Mouse (Mus musculus) c-Kit-positive CD71-negative TER-119-negative erythroid progenitor cells, embryonic 14.5 days (primary cell): ENCODE measurements around the gene Ncan.
A peak's percentile ranks its signal among the peaks of the same experiment; 100 is the strongest.
"Not testable (repeated sequence)": the region's sequence is repeated elsewhere in the genome, so short reads cannot be mapped to it uniquely, and the experiment has no call there.

Source experiments
- DNase-seq: peaks from one replicate; pipeline ENCODE4 v3.0.0-alpha.2; 2013; ENCODE audit warnings: low read depth

The Ncan gene

GRCm38 (mm10) chr8:70084191-70085065 lies 36.2 kb downstream of the Ncan start:
- no peak for DNase-seq

DNA sequence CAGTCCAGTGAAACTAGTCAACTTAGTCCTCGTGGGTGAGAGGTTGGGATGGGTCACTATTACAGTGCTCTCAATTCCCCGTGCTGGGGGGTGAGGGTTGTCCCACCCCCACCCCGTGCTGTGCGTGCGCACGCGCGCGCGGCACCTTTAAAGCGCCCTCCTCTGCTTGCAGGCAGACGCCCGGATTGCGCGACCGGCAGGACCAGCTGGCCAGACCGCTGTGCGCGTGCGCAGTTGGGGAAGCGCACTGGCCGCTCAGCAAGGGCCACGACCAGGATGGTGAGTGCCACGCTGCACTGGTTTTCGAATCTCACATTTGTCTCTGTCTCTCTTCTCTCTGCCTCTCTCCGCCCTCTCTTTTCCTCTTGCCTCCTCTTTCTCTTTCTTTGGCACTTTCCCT lies 37.4 kb downstream of the Ncan start, which contains the start of gene Hapln4:
Hapln4 (plus strand) TSS at position 173 of the 400 bp plus-strand sequence.
- DNase-seq = no peak

- DNase-seq = no peak
These were observed 38.7 kb downstream of the Ncan start for GRCm38 (mm10) chr8:70081976-70082375.

DNA sequence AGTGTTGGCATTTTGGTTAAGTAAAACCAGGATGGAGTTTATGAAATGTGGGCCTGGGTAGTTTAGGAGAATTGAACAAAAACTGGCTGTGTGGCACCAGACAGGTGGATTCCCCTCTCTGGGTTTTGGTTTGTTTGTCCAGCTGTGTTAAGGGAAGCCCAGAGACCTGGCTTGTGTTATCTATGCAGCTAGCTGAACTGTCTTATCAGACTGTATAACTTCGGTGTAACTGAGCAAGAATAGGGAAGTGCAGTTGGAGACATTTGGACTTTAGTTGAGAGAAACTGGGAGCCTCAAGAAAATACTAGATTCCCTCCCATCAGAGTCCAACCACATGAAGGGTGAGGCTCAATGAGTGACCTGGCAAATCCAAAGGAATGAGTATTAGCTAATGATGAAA lies 47.0 kb downstream of the Ncan start:
- no peak for DNase-seq

GRCm38 (mm10) chr8:70073120-70073519 lies 47.6 kb downstream of the Ncan start:
- DNase-seq = no peak

DNA sequence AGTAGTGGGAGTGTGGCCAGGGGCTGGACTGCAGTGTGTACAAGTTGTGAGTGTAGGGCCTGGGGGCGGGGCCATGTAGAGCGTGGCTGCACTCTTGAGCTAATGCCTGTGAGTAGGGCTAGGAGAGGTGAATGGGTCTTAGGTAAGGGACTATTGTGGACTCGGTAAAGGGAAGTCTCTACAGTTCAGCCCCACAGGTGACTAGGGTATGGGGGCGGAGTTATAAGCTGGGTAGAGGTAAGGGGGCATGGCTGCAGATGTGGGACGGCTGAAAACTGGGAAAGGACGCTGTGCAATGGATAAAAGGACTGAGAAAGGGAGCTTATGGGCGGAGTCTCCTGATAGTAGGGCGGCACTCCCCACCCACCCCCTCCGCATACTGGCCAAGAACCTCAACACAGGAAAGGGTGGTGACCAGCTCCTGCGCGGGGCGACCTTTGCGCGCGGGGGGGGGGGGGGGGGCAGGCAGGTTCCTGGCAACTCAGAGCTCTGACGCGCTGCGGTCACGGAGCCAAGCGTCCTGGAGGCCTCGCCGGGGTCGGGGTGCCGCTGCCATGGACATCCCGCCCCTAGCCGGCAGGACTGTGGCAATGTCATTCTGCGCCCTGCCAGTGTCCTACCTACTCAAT lies 48.1 kb downstream of the Ncan start, which contains the start of gene Tm6sf2:
Tm6sf2 (plus strand) TSS at position 484 of the 629 bp plus-strand sequence.
- DNase-seq = peak; percentile 29

- DNase-seq = no peak
These were observed 48.7 kb downstream of the Ncan start for GRCm38 (mm10) chr8:70071836-70072440.

GRCm38 (mm10) chr8:70057721-70058120 lies 63.0 kb downstream of the Ncan start:
- no peak for DNase-seq

GRCm38 (mm10) chr8:70050434-70050833 lies 70.2 kb downstream of the Ncan start:
- DNase-seq = not testable (repeated sequence)

- no peak for DNase-seq
These were observed 71.0 kb downstream of the Ncan start for GRCm38 (mm10) chr8:70049662-70050061.

- no peak for DNase-seq
These were observed 76.7 kb downstream of the Ncan start for GRCm38 (mm10) chr8:70043996-70044395.
